Mouse (Mus musculus): Measurements from ENCODE around the gene Cdca4.

DNA sequence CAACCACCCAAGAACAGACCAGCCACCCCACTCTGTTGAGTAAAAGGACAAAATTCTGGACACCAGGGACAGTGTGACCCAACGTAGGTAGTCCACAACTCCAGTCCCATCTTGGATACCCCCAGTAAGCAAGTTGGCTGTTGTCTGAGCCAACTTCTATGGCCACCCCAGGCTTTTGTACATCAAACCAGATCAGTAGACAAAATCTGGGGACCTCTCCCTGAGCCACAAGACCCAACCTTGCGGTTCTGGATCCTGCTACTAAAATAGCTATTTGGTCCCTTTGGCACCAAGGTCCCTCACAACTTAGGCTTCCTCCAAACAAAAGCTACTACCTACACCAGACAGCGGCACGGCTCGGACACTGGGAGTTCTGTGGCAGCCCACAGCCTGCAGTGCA is 34.2 kb downstream of the Cdca4 start:
- TF ChIP-seq POLR2A (IDR thresholded peaks at IDR 0.05; ENCODE audit: insufficient read length, low read depth) (no peak), USF1 (IDR thresholded peaks at IDR 0.05; ENCODE audit: low read depth) (no peak), MAX (IDR thresholded peaks at IDR 0.05; ENCODE audit: low read depth) (no peak), E2F4 (IDR thresholded peaks at IDR 0.05; ENCODE audit: insufficient read depth) (no peak), TCF3 (IDR thresholded peaks at IDR 0.05; ENCODE audit: insufficient read length, low read depth) (no peak), POLR2AphosphoS2 (IDR thresholded peaks at IDR 0.05; ENCODE audit: insufficient read length, low read depth) (no peak)

Measured in myocyte (in vitro differentiated cells).